Mouse (Mus musculus) cerebellum, adult 11 months (tissue): ENCODE measurements around the gene Tm6sf1.

Experiments used
- DNase-seq: peaks from one replicate; pipeline ENCODE4 v3.0.0; 2022

Gene Tm6sf1

DNA sequence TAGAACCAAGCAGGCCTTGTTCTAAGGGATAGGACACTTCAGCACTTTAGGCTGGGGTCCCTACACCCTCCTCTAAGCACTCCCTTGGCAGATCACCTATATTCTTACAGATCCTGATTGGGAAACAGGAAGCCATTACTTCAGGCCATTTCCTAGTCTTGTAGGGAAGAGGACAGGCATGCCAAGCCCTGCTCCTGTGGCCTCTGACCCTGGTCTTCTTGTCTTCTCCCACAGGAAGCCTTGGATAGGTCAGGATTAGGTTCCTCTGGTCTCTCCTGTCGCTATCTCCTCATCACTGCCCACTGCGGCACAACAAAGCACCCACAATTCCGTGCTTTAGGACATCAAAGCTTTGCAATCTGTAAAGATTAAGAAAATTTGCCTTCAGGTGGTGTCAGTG, 7.1 kb upstream of the Tm6sf1 start:
- DNase-seq = no peak

- no peak for DNase-seq
Observed at GRCm38 (mm10) chr7:81854568-81855307, 4.1 kb upstream of the Tm6sf1 start.

GRCm38 (mm10) chr7:81855694-81856093, 3.1 kb upstream of the Tm6sf1 start, which contains the start of gene Gm10160:
Gm10160 (minus strand) TSS chr7:81855794.
- no peak for DNase-seq

GRCm38 (mm10) chr7:81856221-81856620, 2.6 kb upstream of the Tm6sf1 start:
- no peak for DNase-seq

- DNase-seq = no peak
Observed at GRCm38 (mm10) chr7:81858236-81858635, 565 bp upstream of the Tm6sf1 start.

GRCm38 (mm10) chr7:81860071-81860470, 1.3 kb downstream of the Tm6sf1 start:
- no peak for DNase-seq

- DNase-seq = no peak
Observed at GRCm38 (mm10) chr7:81860996-81861395, 2.2 kb downstream of the Tm6sf1 start.

- DNase-seq = no peak
Observed at GRCm38 (mm10) chr7:81861461-81861860, 2.7 kb downstream of the Tm6sf1 start.

- no peak for DNase-seq
Observed at GRCm38 (mm10) chr7:81861921-81862320, 3.1 kb downstream of the Tm6sf1 start.

GRCm38 (mm10) chr7:81862587-81863583, 4.1 kb downstream of the Tm6sf1 start:
- no peak for DNase-seq

DNA sequence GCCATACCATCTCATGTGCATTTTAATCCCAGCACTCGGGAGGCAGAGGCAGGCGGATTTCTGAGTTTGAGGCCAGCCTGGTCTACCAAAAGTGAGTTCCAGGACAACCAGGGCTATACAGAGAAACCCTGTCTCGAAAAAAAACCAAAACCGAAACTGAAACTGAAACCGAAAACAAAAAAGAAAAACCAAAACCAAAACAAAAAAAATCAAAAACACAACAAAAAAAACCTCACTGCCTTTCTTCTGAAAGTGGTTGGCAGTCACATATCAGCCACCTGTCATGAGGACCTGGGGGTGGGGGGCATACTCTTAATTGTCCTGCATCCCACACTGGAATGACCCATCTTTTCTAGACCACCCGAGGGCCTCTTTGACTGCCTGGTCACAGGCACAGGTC, 5.8 kb downstream of the Tm6sf1 start:
- no peak for DNase-seq

GRCm38 (mm10) chr7:81865937-81866336, 7.1 kb downstream of the Tm6sf1 start:
- no peak for DNase-seq

DNA sequence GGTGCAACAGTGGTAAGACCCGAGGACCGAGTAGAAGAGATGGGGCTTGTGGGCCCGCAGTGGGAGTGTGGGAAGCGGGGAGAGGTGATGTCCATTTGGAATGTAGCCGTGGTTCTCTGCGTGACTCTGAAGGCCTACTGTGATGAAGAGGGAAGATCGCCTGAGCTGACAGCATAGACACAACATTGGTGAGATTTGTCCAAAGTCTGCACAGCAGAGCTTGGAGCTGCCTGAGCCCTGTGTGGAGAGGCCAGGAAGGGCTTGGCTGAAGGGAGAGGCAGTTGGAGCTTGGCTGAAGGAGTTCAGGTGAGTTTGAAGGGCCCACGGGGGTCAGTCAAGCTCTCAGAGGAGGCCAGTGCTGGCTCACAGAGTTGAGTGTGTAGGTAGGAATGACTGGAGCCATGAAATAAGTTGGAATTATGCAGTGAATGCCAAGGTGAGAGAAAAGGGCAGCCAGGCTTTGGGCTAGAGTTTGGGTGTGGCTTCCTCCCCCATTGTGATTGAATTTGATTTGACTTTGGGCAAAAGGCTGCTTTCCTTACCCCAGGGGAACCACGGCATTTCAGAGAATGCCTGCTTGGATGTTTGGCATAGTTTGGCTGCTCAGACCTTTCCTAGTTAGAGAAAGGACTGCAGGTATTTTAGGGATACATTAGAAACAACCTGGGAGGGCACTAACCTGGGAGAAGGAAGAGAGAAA, 8.6 kb downstream of the Tm6sf1 start:
- DNase-seq = no peak

DNA sequence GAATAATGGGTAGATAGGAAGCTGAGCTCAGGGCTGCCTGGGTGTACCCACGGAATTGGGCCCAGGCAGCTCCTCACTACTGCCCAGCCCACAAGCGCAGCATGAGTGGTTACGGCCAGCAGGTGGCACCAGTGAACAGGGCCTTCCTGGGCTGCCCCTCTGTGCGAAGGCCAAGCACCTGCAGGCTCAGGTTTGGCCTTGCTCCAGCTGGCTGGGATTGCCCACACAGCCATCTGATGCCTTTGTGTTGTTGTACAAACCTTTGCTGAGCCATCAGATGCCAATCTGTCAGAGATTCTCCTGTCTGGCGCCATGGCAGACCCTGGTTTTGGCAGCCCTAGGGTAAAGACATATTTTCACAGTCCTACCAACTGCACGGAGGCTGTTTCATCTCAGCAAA, 9.4 kb downstream of the Tm6sf1 start:
- peak; percentile 97 for DNase-seq

- DNase-seq = no peak
Observed at GRCm38 (mm10) chr7:81872493-81873013, 13.8 kb downstream of the Tm6sf1 start.

DNA sequence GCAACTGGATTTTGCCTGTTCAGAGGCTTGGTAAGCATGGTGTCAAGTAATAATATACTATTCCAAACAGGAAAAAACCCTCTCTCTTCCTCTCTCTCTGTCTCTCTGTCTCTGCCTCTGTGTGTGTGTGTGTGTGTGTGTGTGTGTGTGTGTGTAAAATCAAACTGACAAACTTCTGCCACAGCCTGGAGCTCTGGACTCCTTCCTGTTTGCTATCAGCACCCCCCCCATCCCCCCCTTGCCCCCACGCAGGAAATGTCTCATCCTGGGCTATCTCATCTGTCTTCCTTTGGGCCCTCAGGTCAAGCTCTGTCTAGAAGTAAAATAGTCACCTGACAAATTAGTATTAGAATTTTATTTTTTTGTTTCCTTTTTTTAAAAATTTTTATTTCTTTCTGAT, 15.0 kb downstream of the Tm6sf1 start:
- DNase-seq = no peak

DNA sequence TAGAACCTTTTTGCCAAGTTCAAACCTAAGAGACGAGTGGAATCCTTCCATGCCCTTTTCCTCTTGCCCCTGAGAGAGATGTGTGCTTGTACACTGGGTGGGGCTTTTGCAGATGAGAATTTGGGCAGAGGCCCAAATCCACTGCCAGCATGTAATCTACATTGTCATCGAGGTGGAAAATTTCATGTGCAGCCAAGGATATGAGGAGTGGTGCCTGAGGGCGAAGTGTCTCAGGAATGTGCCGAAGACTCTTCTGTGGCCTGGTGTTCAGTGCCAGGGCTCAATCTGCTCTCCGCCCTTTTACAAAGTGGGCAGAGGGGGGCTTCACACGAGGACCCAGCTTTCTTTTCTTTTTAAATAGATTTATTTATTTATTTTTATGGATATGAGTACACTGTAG, 15.8 kb downstream of the Tm6sf1 start:
- no peak for DNase-seq

DNA sequence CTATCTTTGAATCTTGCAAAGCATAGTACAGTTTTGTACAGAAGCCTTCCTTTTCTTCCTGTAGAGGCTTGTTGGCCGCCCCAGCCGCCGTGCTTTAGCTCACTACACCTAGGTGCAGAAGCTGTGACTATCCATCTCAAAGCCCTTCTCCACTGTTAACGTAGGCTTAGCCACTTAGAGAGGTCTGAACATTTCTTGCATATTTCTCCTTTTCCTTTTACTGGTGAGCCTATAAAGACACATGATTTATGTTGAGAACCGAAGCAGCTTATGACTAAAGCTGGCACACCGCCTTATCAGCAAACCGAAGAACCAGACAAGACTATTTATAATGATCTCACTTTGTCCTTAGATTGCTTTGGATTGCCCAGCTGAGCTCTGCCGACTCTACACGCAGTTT, 16.6 kb downstream of the Tm6sf1 start:
- no peak for DNase-seq

GRCm38 (mm10) chr7:81880286-81880685, 21.5 kb downstream of the Tm6sf1 start:
- DNase-seq = no peak

GRCm38 (mm10) chr7:81880797-81881196, 22.0 kb downstream of the Tm6sf1 start:
- no peak for DNase-seq

DNA sequence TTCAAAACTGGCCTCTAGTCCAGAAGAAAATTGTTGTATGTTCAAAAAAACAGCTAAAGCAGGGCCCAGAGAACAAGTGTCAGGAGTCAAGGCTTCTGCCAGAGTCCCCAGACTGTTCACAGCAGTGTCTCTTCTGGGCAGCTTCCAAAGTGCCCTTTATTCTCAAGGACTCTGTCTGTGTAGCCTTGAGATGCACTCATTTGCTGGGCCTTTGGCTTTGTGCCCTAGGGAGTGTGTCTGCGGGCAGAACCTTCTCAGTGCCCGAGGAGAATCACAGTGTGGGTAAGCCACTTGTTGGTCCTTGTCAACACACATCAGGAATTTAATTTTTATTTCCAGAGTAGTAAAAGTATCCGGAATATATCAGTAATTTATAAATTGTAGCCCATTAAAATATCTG, 22.8 kb downstream of the Tm6sf1 start:
- no peak for DNase-seq

DNA sequence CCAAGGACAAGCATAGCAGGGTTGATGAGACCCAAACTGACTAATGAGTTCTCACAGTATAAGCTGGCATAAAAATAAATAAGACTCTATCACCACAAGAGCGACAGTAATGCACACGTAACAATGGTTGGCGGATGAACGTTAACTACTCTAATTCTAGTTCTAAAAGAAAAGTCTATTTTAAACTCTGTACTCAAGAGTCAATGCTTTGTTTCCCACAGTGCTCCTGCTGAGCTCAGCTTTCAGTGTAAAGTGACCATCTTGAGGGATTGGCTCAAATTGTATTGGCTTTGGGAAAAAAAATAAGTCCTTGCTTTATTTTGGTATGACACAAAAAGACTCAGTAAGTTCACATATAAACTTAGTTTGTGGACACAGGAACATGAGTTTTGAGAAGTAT, 26.3 kb downstream of the Tm6sf1 start:
- DNase-seq = no peak

- no peak for DNase-seq
Observed at GRCm38 (mm10) chr7:81899361-81899760, 40.6 kb downstream of the Tm6sf1 start.
